Mouse (Mus musculus) kidney, postnatal 25 days (tissue): ENCODE data around the gene Glt28d2.
"Not testable (repeated sequence)": the region's sequence is repeated elsewhere in the genome, so short reads cannot be mapped to it uniquely, and the experiment has no call there.

Experiments used
- DNase-seq, 2 experiments: peaks; one replicate each; pipeline ENCODE4 v3.0.0; 2021; ENCODE audit warnings: mixed read lengths in 2 of 2

Glt28d2 gene

GRCm38 (mm10) chr3:85887239-85887827 is at the start of gene Glt28d2, which contains the start of gene Gm37240:
TSS of gene Glt28d2 (minus strand) at chr3:85887516.
TSS of gene Gm37240 (minus strand) at chr3:85887518.
- peak; percentile 95 to 97 for DNase-seq

GRCm38 (mm10) chr3:85933586-85933985 is 46.3 kb upstream of the Glt28d2 start:
- DNase-seq, result no peak

GRCm38 (mm10) chr3:85931859-85932258 is 44.5 kb upstream of the Glt28d2 start:
- no peak for DNase-seq

- no peak for DNase-seq
These were observed 43.4 kb upstream of the Glt28d2 start for GRCm38 (mm10) chr3:85930671-85931255.

- DNase-seq, result no peak
These were observed 42.4 kb upstream of the Glt28d2 start for GRCm38 (mm10) chr3:85929711-85930110.

GRCm38 (mm10) chr3:85928140-85928611 is 40.9 kb upstream of the Glt28d2 start:
- no peak for DNase-seq

- DNase-seq, result no peak
These were observed 40.0 kb upstream of the Glt28d2 start for GRCm38 (mm10) chr3:85927296-85927695.

GRCm38 (mm10) chr3:85923954-85924945 is 36.9 kb upstream of the Glt28d2 start:
- peak; percentile 83 to 92 for DNase-seq

- DNase-seq, result no peak
These were observed 36.0 kb upstream of the Glt28d2 start for GRCm38 (mm10) chr3:85923343-85923742.

GRCm38 (mm10) chr3:85922331-85922730 is 35.0 kb upstream of the Glt28d2 start:
- peak; percentile 86 to 87 for DNase-seq

- DNase-seq, result not testable (repeated sequence)
These were observed 33.4 kb upstream of the Glt28d2 start for GRCm38 (mm10) chr3:85920671-85921070.

- DNase-seq, result peak; percentile 54 to 57
These were observed 30.3 kb upstream of the Glt28d2 start for GRCm38 (mm10) chr3:85917600-85917999.

GRCm38 (mm10) chr3:85914806-85915205 is 27.5 kb upstream of the Glt28d2 start:
- no peak for DNase-seq

GRCm38 (mm10) chr3:85907136-85907535 is 19.8 kb upstream of the Glt28d2 start:
- no peak for DNase-seq

- peak; percentile 27 to 52 for DNase-seq
These were observed 17.1 kb upstream of the Glt28d2 start for GRCm38 (mm10) chr3:85904371-85904770.

GRCm38 (mm10) chr3:85895020-85895419 is 7.7 kb upstream of the Glt28d2 start:
- DNase-seq, result no peak

- DNase-seq, result no peak
These were observed 4.3 kb upstream of the Glt28d2 start for GRCm38 (mm10) chr3:85891571-85891970.

GRCm38 (mm10) chr3:85888221-85888671 is 930 bp upstream of the Glt28d2 start:
- DNase-seq, result peak; percentile 57 to 86

- DNase-seq, result no peak
These were observed 579 bp downstream of the Glt28d2 start for GRCm38 (mm10) chr3:85886636-85887238.

- DNase-seq, result no peak
These were observed 1.4 kb downstream of the Glt28d2 start for GRCm38 (mm10) chr3:85885906-85886305.

- peak; percentile 10 to 52 for DNase-seq
These were observed 6.6 kb downstream of the Glt28d2 start for GRCm38 (mm10) chr3:85880687-85881086.

- DNase-seq, result no peak
These were observed 7.2 kb downstream of the Glt28d2 start for GRCm38 (mm10) chr3:85880068-85880467.

GRCm38 (mm10) chr3:85878911-85879310 is 8.4 kb downstream of the Glt28d2 start:
- DNase-seq, result peak in 1 of 2 experiments; percentile 9
